Mouse (Mus musculus) megakaryocyte-erythroid progenitor cell, adult 5-6 weeks (primary cell): Measurements from ENCODE around the gene Aff2. TPM values are rescaled to one million over a fixed set of nuclear protein-coding genes. Genes with fewer than 3 reads are reported as not detected.

Experiments used
- ATAC-seq: replicated peaks from 2 replicates; pipeline ENCODE4 v1.8.0; 2016; ENCODE audit warnings: mild to moderate bottlenecking, inconsistent platforms; ENCODE audit not compliant: severe bottlenecking, poor library complexity, low FRiP score, low TSS enrichment
- total RNA-seq, 2 experiments: library from RNA; stranded (forward) in 1 of 2; stranded (reverse) in 1 of 2; fragments of 200-1000, 215-1000 nt in 1 of 2; fragments of >200 nt in 1 of 2; fragmentation: Nextera tagmentation in 1 of 2; gene quantifications; 2 replicates each; pipeline ENCODE4 v1.2.3; 2014 to 2017

The Aff2 gene
- total RNA-seq (2014; fragmentation: Nextera tagmentation) (not detected in 2 replicates), total RNA-seq (2017) (2.6 TPM in 1 of 2 replicates, not detected in the other)

DNA sequence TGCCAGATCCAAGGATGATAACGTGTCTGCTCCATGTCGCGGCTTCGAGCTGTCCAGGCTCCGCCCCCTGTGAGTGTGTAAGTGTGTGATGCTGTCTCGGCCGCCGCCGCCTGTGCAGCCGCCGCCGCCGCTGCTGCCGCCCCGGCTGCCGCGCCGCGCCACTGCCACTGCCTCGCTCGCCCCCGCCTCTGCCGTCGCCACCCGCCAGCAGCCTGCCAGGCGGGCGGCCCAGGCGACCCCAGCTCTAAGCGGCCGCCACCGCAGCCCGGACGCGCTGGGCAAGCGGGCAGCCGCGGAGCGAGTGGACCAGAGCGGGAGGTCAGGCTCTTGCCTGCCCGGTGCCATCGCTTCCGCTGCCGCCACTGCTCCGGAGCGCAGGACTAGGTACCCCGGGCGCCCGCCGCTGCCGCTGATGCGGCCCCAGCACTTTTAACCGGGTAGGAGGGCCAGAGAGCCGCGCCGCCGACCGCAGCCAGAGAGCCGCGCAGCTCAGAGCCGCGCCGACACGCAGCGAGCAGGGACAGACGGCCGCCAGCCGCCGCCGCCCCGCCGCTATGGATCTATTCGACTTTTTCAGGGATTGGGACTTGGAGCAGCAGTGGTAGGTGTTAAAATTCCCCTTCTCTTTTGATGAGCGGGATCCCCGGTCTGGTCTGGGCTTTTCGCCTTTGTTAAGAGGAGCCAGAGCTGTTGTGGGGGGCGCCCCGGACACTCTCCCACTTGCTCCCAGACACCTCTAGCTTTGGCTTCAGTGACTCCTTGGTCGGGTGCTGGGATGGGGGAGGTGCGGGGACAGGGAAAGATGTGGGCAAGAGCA, at the start of gene Aff2:
Gene Aff2, plus strand, starts transcription at position 57 of the 817 bp plus-strand sequence.
- no peak for ATAC-seq

DNA sequence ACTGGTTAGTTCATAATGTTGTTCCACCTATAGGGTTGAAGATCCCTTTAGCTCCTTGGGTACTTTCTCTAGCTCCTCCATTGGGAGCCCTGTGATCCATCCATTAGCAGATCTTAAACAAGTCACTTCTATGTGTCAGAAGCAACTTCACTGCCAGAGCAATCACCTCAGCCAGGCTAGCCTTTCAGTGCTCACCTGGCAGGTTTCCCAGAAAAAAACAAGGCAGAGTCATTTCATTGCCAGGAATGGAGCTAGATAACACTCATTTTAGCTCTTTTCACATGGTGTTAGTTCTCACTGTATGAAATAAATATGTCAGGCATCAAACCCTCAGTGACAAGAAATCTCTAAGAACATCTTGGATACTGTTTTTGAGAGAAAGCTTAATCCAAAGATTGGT, 22.8 kb upstream of the Aff2 start:
- ATAC-seq: no peak

DNA sequence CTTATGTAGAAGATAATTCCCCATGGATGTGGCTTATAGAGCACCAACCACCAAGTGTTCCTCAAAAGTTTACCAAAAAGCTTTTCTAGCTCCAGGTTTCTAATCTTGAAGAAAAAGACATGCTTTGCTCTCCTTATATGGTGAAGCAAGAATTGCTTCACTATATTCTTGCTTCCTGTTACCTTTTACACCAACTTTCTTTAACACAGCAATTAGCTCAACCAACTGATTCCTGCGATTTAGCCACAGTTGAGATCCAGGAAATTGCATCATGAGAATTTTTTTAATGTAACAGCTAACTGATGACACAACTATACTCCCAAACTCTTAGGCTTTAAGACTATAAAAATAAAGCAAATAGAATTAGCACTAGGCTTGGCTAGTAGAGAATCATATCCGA, 4.5 kb upstream of the Aff2 start:
- no peak for ATAC-seq

DNA sequence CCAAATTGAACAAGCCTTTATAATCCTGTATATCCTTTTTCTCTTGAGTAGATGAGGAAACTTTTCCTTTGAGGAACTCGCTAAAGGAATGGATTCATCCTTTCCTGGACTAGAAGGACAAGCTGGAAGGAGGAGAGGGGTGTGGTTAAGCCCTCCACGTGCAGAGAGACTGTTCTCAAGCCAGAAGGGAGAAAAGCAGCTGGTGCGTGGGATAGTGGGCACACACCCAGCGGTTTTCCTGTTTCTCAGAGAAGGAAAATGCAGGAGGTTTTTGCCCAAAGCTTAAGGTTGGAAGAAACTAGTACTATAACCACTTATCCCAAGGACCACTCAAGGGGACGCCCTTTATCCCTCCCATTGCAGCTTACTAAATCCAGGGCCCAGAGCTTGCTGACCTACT, 734 bp upstream of the Aff2 start:
- no peak for ATAC-seq

DNA sequence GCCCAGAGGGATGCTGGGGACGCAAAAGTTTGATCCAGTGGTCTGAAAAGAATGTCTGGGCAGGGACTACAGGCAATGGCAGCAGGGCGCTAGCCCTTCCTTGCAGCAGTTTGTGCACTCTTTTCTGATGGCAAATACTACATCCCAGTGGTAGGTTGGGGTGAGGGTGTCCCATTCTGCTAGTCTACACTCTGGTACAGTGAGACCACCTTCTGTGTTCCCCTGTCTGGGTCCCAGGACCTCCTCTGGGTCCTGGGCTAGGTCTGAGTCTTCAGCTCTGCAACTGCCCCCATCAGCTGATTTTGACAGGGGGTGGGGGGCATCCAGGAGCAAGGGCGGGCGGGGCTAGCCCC, 233 bp upstream of the Aff2 start:
- ATAC-seq: no peak

DNA sequence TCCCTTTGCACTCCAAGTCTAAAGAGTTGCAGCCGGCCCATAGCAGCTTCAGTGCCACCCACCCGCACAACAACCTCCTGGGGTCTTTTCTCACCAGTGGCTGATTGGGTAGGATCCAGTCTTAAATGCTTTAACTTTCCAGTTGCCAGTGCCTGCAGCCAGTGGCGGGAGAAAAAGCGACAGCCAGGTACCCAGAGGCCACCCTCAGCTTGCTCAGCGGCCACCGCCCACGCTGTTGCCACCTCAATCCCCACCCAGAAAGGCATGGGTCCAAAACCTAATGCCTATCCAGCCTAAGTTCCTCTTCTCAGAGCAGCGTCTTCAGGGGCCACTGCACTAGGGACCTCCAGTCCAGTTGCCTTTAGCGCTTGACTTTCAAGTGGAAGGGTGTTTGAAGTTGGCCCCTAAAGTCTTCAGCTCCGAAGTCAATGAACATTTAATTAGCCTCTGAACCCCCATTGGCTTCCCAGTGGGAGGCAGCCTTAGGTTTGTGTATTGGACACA, 1.0 kb downstream of the Aff2 start:
- no peak for ATAC-seq

DNA sequence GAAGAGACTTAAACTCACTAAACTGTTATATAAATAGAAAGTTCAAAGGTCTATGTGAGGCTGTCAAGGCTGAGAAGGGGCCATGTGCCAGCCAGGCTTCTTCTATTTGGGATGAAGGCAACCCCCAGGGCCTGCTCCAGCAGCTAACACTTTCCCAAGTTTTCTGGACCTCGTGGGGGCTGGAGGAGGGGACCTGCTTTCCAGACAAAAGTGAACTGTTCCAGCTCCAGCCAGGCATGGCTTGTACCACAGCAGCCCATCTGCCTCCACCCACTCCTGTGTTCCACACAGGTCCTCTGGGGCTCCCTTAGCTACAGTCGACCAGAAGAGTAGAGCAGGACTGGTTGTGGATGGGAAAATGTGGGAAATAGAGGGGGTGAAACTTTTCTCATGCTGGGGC, 4.1 kb downstream of the Aff2 start:
- ATAC-seq: no peak

DNA sequence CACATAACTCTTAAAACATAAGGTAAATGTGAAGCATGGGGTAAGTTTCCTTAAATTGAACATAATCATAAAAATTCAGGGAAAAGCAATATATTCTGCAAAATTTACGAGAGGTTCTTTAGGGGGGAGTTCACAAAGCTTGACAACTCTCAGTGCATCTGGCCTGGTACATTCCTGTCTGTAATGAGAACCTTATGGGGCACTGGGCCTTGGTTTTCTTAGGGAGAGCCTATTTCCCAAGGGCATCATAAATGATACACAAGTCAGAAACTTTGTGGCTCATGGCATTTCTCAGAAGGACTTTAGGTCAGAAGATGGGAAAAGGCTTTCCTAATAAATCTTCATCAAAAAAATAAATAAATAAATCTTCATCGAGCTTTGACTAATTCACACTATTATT, 13.2 kb downstream of the Aff2 start:
- no peak for ATAC-seq

DNA sequence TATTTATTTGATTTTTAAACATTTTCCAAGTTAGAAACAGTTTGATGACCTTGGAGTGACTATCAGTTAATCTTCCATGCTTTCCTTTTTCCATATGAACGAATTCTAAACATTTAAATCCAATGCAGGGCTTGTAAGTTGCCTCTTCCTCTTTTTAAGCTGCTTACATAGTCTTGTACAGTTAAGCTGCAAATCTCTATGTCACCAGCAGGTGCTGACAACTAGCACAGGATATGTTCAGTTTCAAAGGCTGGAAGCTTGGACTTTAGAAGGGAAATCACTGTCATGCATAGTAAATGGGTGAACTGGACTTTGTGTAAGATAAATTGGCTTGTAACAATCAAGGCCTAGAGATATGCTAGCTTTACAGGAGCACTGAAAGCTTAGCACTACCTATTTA, 29.6 kb downstream of the Aff2 start:
- no peak for ATAC-seq

DNA sequence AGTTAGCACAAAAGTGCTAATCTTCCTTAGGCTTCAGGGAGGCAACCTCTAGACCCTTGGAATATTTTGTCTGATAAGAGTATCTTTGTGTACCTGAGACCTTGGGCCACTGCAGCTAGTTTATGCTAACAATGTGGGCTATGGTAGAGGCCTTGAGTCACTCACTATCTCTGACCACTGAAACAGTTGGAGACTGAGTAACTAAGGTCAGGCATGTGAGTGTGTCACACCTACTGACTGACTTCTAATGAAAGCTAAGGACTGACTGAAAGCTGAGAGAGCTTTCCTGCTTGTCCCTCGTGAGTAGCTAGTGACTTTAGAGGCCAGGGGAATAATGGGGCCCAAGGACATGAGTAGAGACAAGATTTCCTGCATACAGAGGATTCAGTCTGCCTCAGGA, 54.9 kb downstream of the Aff2 start:
- no peak for ATAC-seq

DNA sequence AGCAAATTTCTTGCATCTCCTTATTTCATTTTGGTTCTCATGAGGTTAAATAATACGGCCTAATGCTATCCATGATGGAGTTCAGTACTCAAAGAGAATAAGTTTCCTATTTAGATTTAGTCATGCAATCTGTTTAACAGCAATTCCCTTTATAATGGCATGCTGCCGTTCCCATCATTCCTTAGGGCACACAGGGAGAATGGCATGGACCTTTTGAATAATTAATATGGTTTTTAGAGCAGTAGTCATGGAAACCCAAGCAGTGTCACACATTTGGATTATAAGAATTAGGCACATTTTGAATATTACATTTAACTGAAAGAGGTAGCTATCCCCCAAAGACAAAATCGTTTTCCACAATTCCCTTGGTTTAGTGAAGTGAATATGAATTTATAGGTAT, 78.3 kb downstream of the Aff2 start:
- ATAC-seq: no peak

DNA sequence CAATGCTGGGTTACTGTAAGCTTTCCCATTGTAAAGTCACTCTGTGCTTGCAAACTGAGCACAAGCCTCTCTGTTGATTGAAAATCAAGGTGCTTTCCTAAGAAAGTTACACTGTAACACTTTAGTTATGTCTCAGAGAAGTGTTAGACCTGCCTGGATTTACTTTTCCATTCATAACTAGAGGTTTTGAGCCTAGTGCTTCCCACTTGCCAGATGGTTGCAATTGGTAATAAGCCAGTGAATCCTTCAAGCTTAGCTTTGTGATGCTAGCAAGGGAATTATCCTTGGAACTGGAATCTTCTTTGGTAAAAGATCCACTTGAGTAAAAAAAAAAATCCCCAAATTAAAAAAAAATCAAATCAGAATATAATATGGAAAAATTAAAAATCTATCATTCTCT, 81.8 kb downstream of the Aff2 start:
- ATAC-seq: no peak

DNA sequence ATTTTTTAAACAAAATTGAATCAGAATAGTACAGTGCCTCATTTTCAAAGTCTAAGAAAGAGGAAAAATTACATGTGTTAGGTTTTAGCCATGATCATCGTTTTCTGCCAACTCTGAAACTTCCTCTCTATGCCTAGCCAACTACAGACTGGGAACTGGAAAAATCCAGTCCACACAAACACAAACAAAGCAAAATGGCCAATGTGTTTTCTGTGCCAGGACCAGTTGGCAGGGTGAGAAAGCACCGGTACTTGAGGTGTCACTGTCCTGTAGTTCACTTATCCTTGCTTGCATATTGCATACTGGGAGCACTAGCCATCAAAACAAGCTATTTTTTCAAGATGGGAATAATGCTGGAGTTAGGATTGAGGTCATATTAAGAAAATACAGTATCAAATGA, 100.8 kb downstream of the Aff2 start:
- ATAC-seq: no peak

DNA sequence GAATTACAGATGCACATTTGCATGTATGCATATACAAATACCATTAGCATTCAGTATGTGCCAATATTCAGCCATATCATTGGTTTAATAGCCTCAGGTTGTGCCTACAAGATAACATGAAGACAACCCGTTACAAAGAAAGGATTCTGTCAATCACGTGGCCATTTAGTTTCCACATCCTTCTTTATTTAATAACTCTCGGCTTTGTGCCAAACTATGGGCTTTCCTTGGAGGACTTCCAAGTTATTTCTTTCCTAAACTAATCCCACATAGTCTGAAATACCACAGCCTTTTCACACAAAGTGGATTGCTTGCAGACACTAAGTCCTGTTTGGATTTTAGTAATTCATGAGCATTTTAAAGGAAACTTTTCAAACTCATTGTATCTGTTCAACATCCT, 142.0 kb downstream of the Aff2 start:
- no peak for ATAC-seq

DNA sequence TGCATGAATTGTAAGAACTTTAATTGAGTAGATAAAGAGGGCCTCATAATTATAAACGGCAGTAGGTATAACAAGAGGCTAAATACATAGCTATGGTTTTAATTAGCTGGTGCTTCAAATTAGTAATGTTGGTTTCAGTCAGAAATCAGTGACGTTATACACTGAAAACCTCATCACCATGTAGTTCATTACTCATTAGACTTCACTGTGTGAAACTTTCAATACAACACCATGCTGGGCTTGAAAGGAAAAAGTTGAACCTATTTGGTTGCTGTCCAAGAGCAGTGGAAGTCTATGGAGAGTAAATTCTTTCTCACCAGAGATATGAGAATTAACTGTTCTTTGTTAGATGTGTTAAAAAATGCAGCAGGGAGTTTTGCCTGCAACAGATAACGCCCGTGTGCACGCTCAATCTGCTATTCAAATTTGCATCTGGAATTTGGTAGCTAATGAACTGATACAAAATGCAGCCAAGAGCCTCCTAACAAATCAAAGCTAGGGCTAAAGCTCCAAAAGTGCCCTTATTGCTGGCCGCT, 158.0 kb downstream of the Aff2 start:
- ATAC-seq: no peak

DNA sequence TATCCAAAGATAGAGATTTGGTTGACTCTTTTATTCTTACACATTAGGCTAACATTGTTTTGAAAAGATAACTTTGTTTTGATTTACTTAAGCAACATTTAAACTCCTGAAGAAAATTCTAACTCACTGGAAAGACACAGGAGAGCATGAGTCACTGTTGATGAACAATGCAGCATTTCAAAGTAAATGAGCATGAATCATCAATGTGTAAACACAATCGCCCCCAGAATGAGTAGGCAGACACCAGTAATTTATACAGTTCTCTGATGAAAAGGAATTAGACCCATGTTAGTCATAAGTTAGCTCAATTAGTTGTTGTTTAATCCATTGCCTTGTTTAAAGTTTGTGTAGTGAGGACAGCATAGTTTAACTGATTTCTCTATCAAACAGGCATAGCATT, 180.7 kb downstream of the Aff2 start:
- no peak for ATAC-seq

DNA sequence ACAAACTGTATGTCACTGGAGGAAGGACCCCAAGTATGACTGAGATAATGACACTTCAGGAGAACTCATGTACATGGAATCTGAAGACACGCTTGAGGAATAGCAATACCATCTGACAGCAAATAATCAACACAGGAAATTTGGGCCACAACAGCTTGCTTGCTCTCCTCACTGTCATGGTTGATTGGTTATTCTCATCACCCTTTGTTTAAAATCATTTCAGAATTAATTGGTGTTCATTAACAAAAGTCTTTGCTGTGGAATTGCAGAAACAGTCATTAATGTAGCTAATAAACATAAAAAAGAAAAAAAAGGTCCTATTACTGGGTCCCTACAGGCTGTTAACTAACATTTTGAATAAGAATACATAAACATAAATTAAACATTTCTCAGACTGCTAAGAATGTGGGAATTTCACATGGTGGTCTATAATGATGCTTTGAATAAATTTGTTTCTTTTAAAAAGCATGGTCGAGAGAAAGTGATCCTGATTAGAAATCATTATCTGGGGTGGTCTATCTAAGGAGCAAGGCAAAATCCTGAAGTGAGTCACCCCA, 219.9 kb downstream of the Aff2 start:
- ATAC-seq: no peak

DNA sequence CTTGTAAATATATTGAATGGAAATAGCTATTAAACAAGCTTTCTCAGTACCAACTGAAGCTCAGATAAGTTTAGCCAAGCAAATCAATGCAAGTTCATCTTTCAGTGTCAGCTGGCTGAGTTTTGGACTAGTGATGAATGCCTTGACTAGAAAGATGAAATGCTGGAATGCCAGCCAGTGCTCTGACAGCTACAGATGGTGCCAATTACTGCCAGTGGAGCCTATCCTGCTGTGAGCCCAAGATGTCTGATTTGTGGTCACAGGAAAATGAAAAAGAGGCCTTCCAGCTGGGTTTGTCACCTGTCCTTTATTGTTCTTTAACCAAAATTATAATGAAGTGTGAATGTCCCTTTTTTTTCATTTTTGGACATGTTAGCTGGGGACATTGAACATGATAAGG, 248.7 kb downstream of the Aff2 start:
- no peak for ATAC-seq

DNA sequence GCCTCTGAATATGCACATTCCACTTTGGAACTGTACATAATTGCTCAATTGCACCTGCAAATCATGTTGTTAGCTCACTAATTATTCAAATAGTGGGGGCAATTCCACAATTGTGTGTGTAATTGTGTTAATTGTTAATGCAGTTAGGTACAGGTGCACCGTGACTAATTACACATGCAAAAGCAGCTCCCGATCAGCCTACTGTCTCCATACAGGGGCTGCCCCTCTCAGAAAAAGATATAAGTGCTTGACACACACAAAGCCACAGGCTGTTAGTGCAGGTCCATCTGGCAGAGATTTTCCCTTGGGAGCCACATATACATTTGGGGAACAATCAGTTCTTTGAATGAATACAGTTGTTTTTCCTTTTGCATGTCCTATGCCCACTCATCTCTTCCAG, 302.9 kb downstream of the Aff2 start:
- ATAC-seq: no peak

DNA sequence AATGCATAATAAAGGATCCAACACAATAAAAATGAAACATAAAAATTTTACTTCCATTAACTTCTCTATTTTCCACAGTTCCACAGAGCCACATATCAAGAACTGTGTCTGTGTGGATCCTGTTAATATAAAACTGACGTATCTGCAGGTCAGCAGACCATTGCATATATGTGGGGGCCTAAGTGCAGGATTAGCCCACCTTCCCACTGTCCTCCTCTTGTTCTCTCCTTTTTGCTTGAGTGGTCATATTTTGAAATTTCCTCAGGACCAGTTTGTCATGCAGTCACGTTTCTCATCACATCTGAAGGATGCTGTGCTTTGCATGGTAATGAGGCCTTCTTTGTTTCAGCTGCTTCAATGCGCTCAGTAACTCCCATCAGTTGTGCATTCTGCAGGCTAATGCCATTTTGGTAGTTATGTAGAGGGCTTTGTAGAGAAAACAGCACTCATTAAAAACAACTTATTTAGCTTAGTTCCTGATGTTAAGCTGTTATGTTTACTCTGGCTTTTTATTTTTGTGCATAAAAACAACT, 306.1 kb downstream of the Aff2 start:
- no peak for ATAC-seq

DNA sequence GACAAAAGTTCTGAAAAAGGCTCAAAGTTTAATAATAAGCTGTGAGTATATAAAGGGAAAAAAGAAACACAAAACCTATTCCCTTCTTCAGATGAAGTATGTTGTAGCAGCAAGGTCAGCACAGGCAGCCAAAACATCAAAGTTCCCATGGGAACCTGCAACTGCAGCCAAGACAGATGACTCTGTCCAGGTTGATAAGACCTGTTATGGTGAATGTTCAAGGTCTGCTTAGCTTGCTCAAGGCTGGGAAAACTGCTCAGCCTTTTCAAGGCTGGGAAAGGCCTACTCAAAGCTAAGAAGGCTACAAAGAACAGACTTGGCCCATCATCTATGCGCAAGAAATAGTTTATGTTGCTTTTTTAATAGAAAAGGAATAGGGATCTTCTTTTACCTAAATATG, 315.6 kb downstream of the Aff2 start:
- no peak for ATAC-seq
